In genomic region chr17:31570321-31570925, GRCm38 (mm10) we compare ENCODE assay signal across 9 mouse cellular contexts. TPM values are rescaled to one million over a fixed set of nuclear protein-coding genes. Genes with fewer than 3 reads are reported as not detected.
A peak's percentile ranks its signal among the peaks of the same experiment; 100 is the strongest.
DNase-seq lines count a peak whose midpoint lies in the region; ATAC-seq lines count a peak whose summit lies in the region.
"Had no signal": no experiment of that assay in that cellular context is flagged by ENCODE, and none has a peak within 500 bp of the region (broad histone marks: within the 10 kb centered on the region; RNA-seq: fewer than 3 reads in every experiment).

No protein-coding gene starts in this region.

- H3K4me1 ChIP-seq in heart, embryonic 11.5 days (ENCODE audit: control insufficient read depth, insufficient read depth, low read length) = peaks cover 37% of the 10 kb centered on the region
- peaks cover 28% of the 10 kb centered on the region for H3K4me1 ChIP-seq in stomach, embryonic 16.5 days (ENCODE audit: control insufficient read depth, insufficient read depth, low read length)

- H3K4me2 ChIP-seq in heart, embryonic 11.5 days = no peak overlapping the region
- H3K4me2 ChIP-seq in stomach, embryonic 16.5 days (ENCODE audit: low read depth, low read length) = no peak overlapping the region
- H3K4me2 ChIP-seq: liver, embryonic 15.5 days had no signal

- 0 out of 2 replicates have a peak overlapping the region, but pooled peaks have one; percentile 0 for H3K27ac ChIP-seq in heart, embryonic 11.5 days (ENCODE audit: low read depth, low read length)
- no peak overlapping the region for H3K27ac ChIP-seq in stomach, embryonic 16.5 days (ENCODE audit: low read length)
- H3K27ac ChIP-seq: liver, embryonic 15.5 days had no signal

- no peaks in the 10 kb centered on the region for H3K36me3 ChIP-seq in heart, embryonic 11.5 days (ENCODE audit: control insufficient read depth, insufficient read depth, low read length)
- H3K36me3 ChIP-seq in stomach, embryonic 16.5 days (ENCODE audit: control insufficient read depth, insufficient read depth, low read length) = no peaks in the 10 kb centered on the region
- H3K36me3 ChIP-seq: liver, embryonic 15.5 days had no signal

- DNase-seq in heart, adult 9 months (ENCODE audit: low spot score in 2 of 2) = no peak
- DNase-seq in right cerebral cortex, adult 18-20 months = peak; percentile 55
- DNase-seq in right cerebral cortex, postnatal 36 days (ENCODE audit: low spot score in 2 of 2) = no peak
- DNase-seq in c-Kit-positive CD71-positive TER-119-negative erythroid progenitor cells, embryonic 14.5 days (ENCODE audit: low read depth) = peak; percentile 54
- DNase-seq in left cerebral cortex, postnatal 4 days = peak; percentile 34
- DNase-seq in ovary, postnatal 10 days (ENCODE audit: low spot score) = no peak

- intact Hi-C loops in left cerebral cortex, postnatal 4 days (cut with DNase I) = no loop called here

- H3K9ac ChIP-seq in heart, embryonic 11.5 days (ENCODE audit: low read depth, low read length) = no peak overlapping the region
- no peak overlapping the region for H3K9ac ChIP-seq in stomach, embryonic 16.5 days (ENCODE audit: low read length)
- H3K9ac ChIP-seq: liver, embryonic 15.5 days had no signal

- H3K27me3 ChIP-seq in heart, embryonic 11.5 days (ENCODE audit: control insufficient read depth, insufficient read depth, low read length) = no peaks in the 10 kb centered on the region
- H3K27me3 ChIP-seq in stomach, embryonic 16.5 days (ENCODE audit: control insufficient read depth, insufficient read depth, low read length) = no peaks in the 10 kb centered on the region
- H3K27me3 ChIP-seq: liver, embryonic 15.5 days had no signal

- peak; percentile 83 for ATAC-seq in heart, embryonic 11.5 days (replicated peaks; ENCODE audit: insufficient number of reproducible peaks, low FRiP score, low TSS enrichment)
- peak; percentile 75 for ATAC-seq in stomach, embryonic 16.5 days (ENCODE audit: insufficient read depth, low FRiP score)

- no peaks in the 10 kb centered on the region for H3K9me3 ChIP-seq in heart, embryonic 11.5 days (replicated peaks; ENCODE audit: control insufficient read depth, low read length)
- no peaks in the 10 kb centered on the region for H3K9me3 ChIP-seq in stomach, embryonic 16.5 days (replicated peaks; ENCODE audit: control insufficient read depth, low read length)
- H3K9me3 ChIP-seq: liver, embryonic 15.5 days had no signal

- 69% methylated on average over 9 of the region's 9 CpGs for WGBS in heart, embryonic 11.5 days (ENCODE audit: insufficient replicate concordance)
- 72% methylated on average over 9 of the region's 9 CpGs for WGBS in stomach, embryonic 16.5 days

- H3K4me3 ChIP-seq in heart, embryonic 11.5 days (ENCODE audit: low read depth, low read length) = no peak overlapping the region
- no peak overlapping the region for H3K4me3 ChIP-seq in stomach, embryonic 16.5 days (replicated peaks; ENCODE audit: low read length)
- H3K4me3 ChIP-seq: liver, embryonic 15.5 days had no signal

RNA-seq across cellular contexts. Expression of gene Pknox1, which starts 5.9 kb away (rescaled TPM):
- polyA plus RNA-seq in heart, embryonic 11.5 days (2014; fragmentation: Nextera tagmentation; extraction: Ambion mirVana) = 19.8 and 20.4 TPM in 2 replicates
- total RNA-seq in left cerebral cortex, postnatal 4 days (2021) = 10 to 100 TPM; 17.8 to 18.8 TPM
- polyA plus RNA-seq in stomach, embryonic 16.5 days (2015; fragmentation: Nextera tagmentation; extraction: Ambion mirVana) = 33.4 and 34.5 TPM in 2 replicates

RNA-seq across cellular contexts. Expression of gene Ndufv3, which starts 50.5 kb away (rescaled TPM):
- polyA plus RNA-seq in heart, embryonic 11.5 days (2014; fragmentation: Nextera tagmentation; extraction: Ambion mirVana) = 528 and 531 TPM in 2 replicates
- total RNA-seq in left cerebral cortex, postnatal 4 days (2021) = 100 to 1,000 TPM; 269 to 291 TPM
- polyA plus RNA-seq in stomach, embryonic 16.5 days (2015; fragmentation: Nextera tagmentation; extraction: Ambion mirVana) = 311 and 321 TPM in 2 replicates

RNA-seq across cellular contexts. Expression of gene Wdr4, which starts 50.6 kb away (rescaled TPM):
- 20.5 and 22.2 TPM in 2 replicates for polyA plus RNA-seq in heart, embryonic 11.5 days (2014; fragmentation: Nextera tagmentation; extraction: Ambion mirVana)
- total RNA-seq in left cerebral cortex, postnatal 4 days (2021) = 10 to 100 TPM; 41.6 to 44.5 TPM
- polyA plus RNA-seq in stomach, embryonic 16.5 days (2015; fragmentation: Nextera tagmentation; extraction: Ambion mirVana) = 33.8 and 42.3 TPM in 2 replicates

Comparison
In these comparisons a context has a peak if more than half of its experiments do, and no peak if none do; other contexts are left out.
1. DNase-seq: peak in right cerebral cortex, adult 18-20 months (single experiment), c-Kit-positive CD71-positive TER-119-negative erythroid progenitor cells, embryonic 14.5 days (single experiment) and left cerebral cortex, postnatal 4 days (single experiment); none in heart, adult 9 months (0 of 2), right cerebral cortex, postnatal 36 days (0 of 2) and ovary, postnatal 10 days (single experiment).